Mouse (Mus musculus): ENCODE measurements around the gene Hspbap1. TPM values are rescaled to one million over a fixed set of nuclear protein-coding genes. Genes with fewer than 3 reads are reported as not detected.
A peak's percentile ranks its signal among the peaks of the same experiment; 100 is the strongest.

The Hspbap1 gene
- total and polyA plus RNA-seq, 3 experiments: 13.6 to 15.9 (median 15.3) TPM

DNA sequence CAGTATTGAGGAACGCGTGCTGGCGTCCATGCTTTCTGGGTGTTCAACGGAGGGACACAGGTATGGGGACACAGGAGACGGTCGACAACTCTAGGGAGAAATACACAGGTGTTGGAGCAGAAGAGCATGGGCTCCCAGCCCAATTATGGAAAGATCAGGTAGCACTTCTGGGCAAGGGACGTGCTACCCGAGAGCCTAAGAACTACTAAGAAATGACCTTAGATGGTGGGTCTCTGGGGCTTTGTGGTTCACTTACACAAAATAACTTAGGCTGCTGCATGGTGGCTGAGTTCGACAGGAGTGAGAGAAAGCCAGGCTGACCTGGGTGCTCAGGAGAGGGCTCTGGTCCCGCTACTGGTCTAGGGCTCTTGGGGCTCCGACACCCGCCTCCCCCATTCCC is 101.7 kb downstream of the Hspbap1 start:
- TF ChIP-seq SIN3A (IDR thresholded peaks at IDR 0.05; ENCODE audit: low read length) (0 out of 2 replicates have a peak, but pooled peaks have one; percentile 42), USF1 (IDR thresholded peaks at IDR 0.05; ENCODE audit: low read depth, low read length) (no peak), NRF1 (IDR thresholded peaks at IDR 0.05; ENCODE audit: low read depth, low read length) (peak; percentile 13; the same call in 1 of the 2 replicates), TCF12 (IDR thresholded peaks at IDR 0.05; ENCODE audit: low read depth, low read length) (peak; percentile 21; the same call in 1 of the 2 replicates)
- dilution Hi-C loops (cut with MboI; ENCODE audit: extremely low pct_ligation_motif_present, extremely low pct_unique_long_range_greater_than_20kb, low sequenced_read_pairs) (no loop called here), in situ Hi-C loops (cut with MboI; ENCODE audit: low pct_ligation_motif_present, low pct_unique_long_range_greater_than_20kb, low sequenced_read_pairs) (loop anchor here (5.0 kb wide), 1 partner anchor 65 kb away; the partner anchor contains the start of genes Dtx3l and Parp9)
- Histone ChIP-seq H3K4me2 (ENCODE audit: insufficient read depth, low read depth, poor library complexity, severe bottlenecking) (peak overlapping the region; percentile 97), H3K79me2 (replicated peaks; ENCODE audit: control insufficient read depth, extremely low read depth, insufficient read depth, poor library complexity, severe bottlenecking) (no peaks in the 10 kb centered on the region), H3K27me3 (replicated peaks) (peaks cover 3% of the 10 kb centered on the region), H3K27ac (ENCODE audit: insufficient read depth, low read depth) (no peak overlapping the region), H3K4me1 (ENCODE audit: control insufficient read depth in 1 of 2, insufficient read depth in 2 of 2) (peaks cover 5 to 39% of the 10 kb centered on the region in 2 experiments), H3K9me3 (replicated peaks; ENCODE audit: low read length) (peaks cover 3% of the 10 kb centered on the region), H3K4me3 (replicated peaks in 1 of 3; ENCODE audit: low read depth in 2 of 3, low read length in 2 of 3, poor library complexity in 1 of 3) (peak overlapping the region; percentile 75 to 83 (median 82)), H3K36me3 (replicated peaks in 1 of 2; ENCODE audit: control insufficient read depth in 1 of 2, insufficient read depth in 1 of 2, low read length in 1 of 2) (no peaks in the 10 kb centered on the region), H3K9ac (ENCODE audit: insufficient read depth, low read depth) (peak overlapping the region; percentile 66)
- DNase-seq (ENCODE audit: extremely low read depth): no peak

- dilution Hi-C loops (cut with MboI; ENCODE audit: extremely low pct_ligation_motif_present, extremely low pct_unique_long_range_greater_than_20kb, low sequenced_read_pairs) (no loop called here), in situ Hi-C loops (cut with MboI; ENCODE audit: low pct_ligation_motif_present, low pct_unique_long_range_greater_than_20kb, low sequenced_read_pairs) (loop anchor here (5.0 kb wide), 1 partner anchor 65 kb away; the partner anchor contains the start of genes Dtx3l and Parp9)
- no peak for TF ChIP-seq CHD2 (IDR thresholded peaks at IDR 0.05; ENCODE audit: low read length)
- TF ChIP-seq EP300 (IDR thresholded peaks at IDR 0.05; ENCODE audit: low read length): no peak
- no peak for TF ChIP-seq NELFE (IDR thresholded peaks at IDR 0.05; ENCODE audit: low read depth, low read length)
- TF ChIP-seq ZNF384 (IDR thresholded peaks at IDR 0.05; ENCODE audit: low read depth, low read length): peak; percentile 93
- Histone ChIP-seq H3K27ac (ENCODE audit: insufficient read depth, low read depth) (no peak overlapping the region), H3K4me2 (ENCODE audit: insufficient read depth, low read depth, poor library complexity, severe bottlenecking) (peak overlapping the region; percentile 97), H3K9me3 (replicated peaks; ENCODE audit: low read length) (peaks cover 3% of the 10 kb centered on the region), H3K4me1 (ENCODE audit: control insufficient read depth in 1 of 2, insufficient read depth in 2 of 2) (peaks cover 5 to 39% of the 10 kb centered on the region in 2 experiments), H3K27me3 (replicated peaks) (peaks cover 3% of the 10 kb centered on the region), H3K9ac (ENCODE audit: insufficient read depth, low read depth) (no peak overlapping the region), H3K79me2 (replicated peaks; ENCODE audit: control insufficient read depth, extremely low read depth, insufficient read depth, poor library complexity, severe bottlenecking) (no peaks in the 10 kb centered on the region), H3K36me3 (replicated peaks in 1 of 2; ENCODE audit: control insufficient read depth in 1 of 2, insufficient read depth in 1 of 2, low read length in 1 of 2) (no peaks in the 10 kb centered on the region), H3K4me3 (replicated peaks in 1 of 3; ENCODE audit: low read depth in 2 of 3, low read length in 2 of 3, poor library complexity in 1 of 3) (peak overlapping the region in 2 of 3 experiments; percentile 75 to 82)
- no peak for DNase-seq (ENCODE audit: extremely low read depth)
Measured at GRCm38 (mm10) chr16:35872410-35873006, 102.3 kb downstream of the Hspbap1 start.

DNA sequence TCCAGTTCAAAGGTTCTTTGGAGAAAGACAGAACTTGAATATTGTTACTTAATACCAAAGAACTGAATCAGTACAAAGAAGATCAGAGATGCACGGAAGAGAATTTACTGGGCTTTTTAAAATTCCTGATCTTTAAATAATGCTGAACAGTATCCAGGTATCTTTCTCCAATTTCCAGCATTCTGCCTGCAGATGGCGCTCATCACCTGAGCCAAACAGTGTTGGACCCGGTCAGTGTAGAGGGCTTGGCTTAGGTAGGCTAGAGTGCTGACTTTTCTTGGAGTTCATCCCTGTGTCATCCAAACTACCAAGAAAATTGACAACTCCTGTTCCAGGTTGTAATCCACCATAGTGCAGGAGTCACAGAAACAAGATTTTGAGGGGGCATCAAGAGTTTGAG is 104.2 kb downstream of the Hspbap1 start:
- no peak overlapping the region for H3K27ac ChIP-seq (ENCODE audit: insufficient read depth, low read depth)
- H3K4me1 ChIP-seq (ENCODE audit: control insufficient read depth in 1 of 2, insufficient read depth in 2 of 2): peaks cover 5 to 22% of the 10 kb centered on the region in 2 experiments
- H3K36me3 ChIP-seq (replicated peaks in 1 of 2; ENCODE audit: control insufficient read depth in 1 of 2, insufficient read depth in 1 of 2, low read length in 1 of 2): no peaks in the 10 kb centered on the region
- H3K27me3 ChIP-seq (replicated peaks): peaks cover 3% of the 10 kb centered on the region
- in situ Hi-C loops (cut with MboI; ENCODE audit: low pct_ligation_motif_present, low pct_unique_long_range_greater_than_20kb, low sequenced_read_pairs): loop anchor here (5.0 kb wide), 1 partner anchor 63 kb away; the partner anchor contains the start of genes Dtx3l and Parp9
- H3K79me2 ChIP-seq (replicated peaks; ENCODE audit: control insufficient read depth, extremely low read depth, insufficient read depth, poor library complexity, severe bottlenecking): no peaks in the 10 kb centered on the region
- H3K4me3 ChIP-seq (replicated peaks in 1 of 3; ENCODE audit: low read depth in 2 of 3, low read length in 2 of 3, poor library complexity in 1 of 3): no peak overlapping the region
- DNase-seq (ENCODE audit: extremely low read depth): peak; percentile 66
- no peak overlapping the region for H3K4me2 ChIP-seq (ENCODE audit: insufficient read depth, low read depth, poor library complexity, severe bottlenecking)
- no peak overlapping the region for H3K9ac ChIP-seq (ENCODE audit: insufficient read depth, low read depth)
- dilution Hi-C loops (cut with MboI; ENCODE audit: extremely low pct_ligation_motif_present, extremely low pct_unique_long_range_greater_than_20kb, low sequenced_read_pairs): no loop called here
- H3K9me3 ChIP-seq (replicated peaks; ENCODE audit: low read length): peaks cover 3% of the 10 kb centered on the region
- no peak for TF ChIP-seq MAFK (IDR thresholded peaks at IDR 0.05; ENCODE audit: insufficient replicate concordance, low read length)
- no peak for TF ChIP-seq NELFE (IDR thresholded peaks at IDR 0.05; ENCODE audit: low read depth, low read length)
- TF ChIP-seq RCOR1 (conservative IDR thresholded peaks at IDR 0.05; ENCODE audit: low read depth, low read length): no peak
- TF ChIP-seq JUN (IDR thresholded peaks at IDR 0.05; ENCODE audit: insufficient read depth, low read depth, low read length): no peak
- TF ChIP-seq CTCF (conservative IDR thresholded peaks at IDR 0.05 in 1 of 2, IDR thresholded peaks at IDR 0.05 in 1 of 2; ENCODE audit: low read depth in 2 of 2, low read length in 2 of 2): peak; percentile 83 to 96
- peak; percentile 51 for TF ChIP-seq ZC3H11A (IDR thresholded peaks at IDR 0.05; ENCODE audit: low read depth, low read length)
- peak; percentile 52; the same call in 1 of the 2 replicates for TF ChIP-seq JUND (conservative IDR thresholded peaks at IDR 0.05; ENCODE audit: low read depth, low read length)
- TF ChIP-seq USF1 (IDR thresholded peaks at IDR 0.05; ENCODE audit: low read depth, low read length): no peak
- TF ChIP-seq POLR2A (IDR thresholded peaks at IDR 0.05; ENCODE audit: low read depth, low read length): no peak
- TF ChIP-seq E2F4 (IDR thresholded peaks at IDR 0.05; ENCODE audit: insufficient replicate concordance, low read depth, low read length): no peak
- no peak for TF ChIP-seq BHLHE40 (IDR thresholded peaks at IDR 0.05; ENCODE audit: low read depth, low read length)
- no peak for TF ChIP-seq ZKSCAN1 (IDR thresholded peaks at IDR 0.05; ENCODE audit: borderline replicate concordance, low read depth, low read length)
- TF ChIP-seq SMC3 (IDR thresholded peaks at IDR 0.05; ENCODE audit: low read depth, low read length): peak; percentile 90
- no peak for TF ChIP-seq USF2 (conservative IDR thresholded peaks at IDR 0.05; ENCODE audit: low read depth, low read length)
- no peak for TF ChIP-seq SIN3A (IDR thresholded peaks at IDR 0.05; ENCODE audit: low read length)
- no peak for TF ChIP-seq TCF12 (IDR thresholded peaks at IDR 0.05; ENCODE audit: low read depth, low read length)
- TF ChIP-seq CHD2 (IDR thresholded peaks at IDR 0.05; ENCODE audit: low read length): no peak
- no peak for TF ChIP-seq UBTF (IDR thresholded peaks at IDR 0.05; ENCODE audit: low read depth, low read length)
- no peak for TF ChIP-seq KAT2A (IDR thresholded peaks at IDR 0.05; ENCODE audit: insufficient replicate concordance, low read length)
- TF ChIP-seq ETS1 (conservative IDR thresholded peaks at IDR 0.05; ENCODE audit: low read depth, low read length): no peak
- TF ChIP-seq MEF2A (IDR thresholded peaks at IDR 0.05; ENCODE audit: borderline replicate concordance, low read depth, low read length): no peak

All from CH12.LX (cell line).